Mouse (Mus musculus) myocyte (in vitro differentiated cells): Measurements from ENCODE around the gene Asf1a. TPM values are rescaled to one million over a fixed set of nuclear protein-coding genes. Genes with fewer than 3 reads are reported as not detected.
"Not testable (repeated sequence)": the region's sequence is repeated elsewhere in the genome, so short reads cannot be mapped to it uniquely, and the experiment has no call there.

Experiments used
- H3K27me3 ChIP-seq: one replicate; pipeline ENCODE4 v1.6.1; 2011; ENCODE audit not compliant: control insufficient read depth, insufficient read depth, insufficient read length
- H3K36me3 ChIP-seq: one replicate; pipeline ENCODE4 v1.6.1; 2011; ENCODE audit not compliant: control insufficient read depth, insufficient read depth
- H3K4me2 ChIP-seq: one replicate; pipeline ENCODE4 v1.6.1; 2011; ENCODE audit warnings: low read depth, control low read depth
- H3K4me3 ChIP-seq: one replicate; pipeline ENCODE4 v1.5.1; 2011; ENCODE audit warnings: mild to moderate bottlenecking, control low read depth, moderate library complexity
- H3K79me2 ChIP-seq: one replicate; pipeline ENCODE4 v1.6.1; 2011; ENCODE audit not compliant: control insufficient read depth, insufficient read depth
- H3ac ChIP-seq: one replicate; pipeline ENCODE4 v1.6.1; 2011; ENCODE audit not compliant: control insufficient read depth, insufficient read length
- CEBPB ChIP-seq: IDR thresholded peaks from 2 replicates; pipeline ENCODE4 v1.6.1; 2011; ENCODE audit warnings: mild to moderate bottlenecking, moderate library complexity; ENCODE audit not compliant: poor library complexity, insufficient read depth, severe bottlenecking
- E2F4 ChIP-seq: IDR thresholded peaks from one replicate; pipeline ENCODE4 v1.6.1; 2011; ENCODE audit warnings: mild to moderate bottlenecking, control low read depth, moderate library complexity; ENCODE audit not compliant: insufficient read depth
- MAX ChIP-seq: IDR thresholded peaks from one replicate; pipeline ENCODE4 v1.6.1; 2011; ENCODE audit warnings: low read depth, mild to moderate bottlenecking, control low read depth
- MYOD1 ChIP-seq, 3 experiments: IDR thresholded peaks; one replicate each; pipeline ENCODE4 v1.6.1; 2011; ENCODE audit warnings: control low read depth in 2 of 3, low read depth in 2 of 3, mild to moderate bottlenecking in 2 of 3, moderate library complexity in 1 of 3; ENCODE audit not compliant: insufficient read length in 2 of 3, control insufficient read depth in 1 of 3
- MYOG ChIP-seq, 3 experiments: IDR thresholded peaks; one replicate each; pipeline ENCODE4 v1.6.1; 2011; ENCODE audit warnings: control low read depth in 2 of 3, low read depth in 2 of 3, mild to moderate bottlenecking in 2 of 3; ENCODE audit not compliant: insufficient read length in 2 of 3, control insufficient read depth in 1 of 3, insufficient read depth in 1 of 3
- POLR2A ChIP-seq: IDR thresholded peaks from one replicate; pipeline ENCODE4 v1.6.1; 2011; ENCODE audit warnings: low read depth, mild to moderate bottlenecking, control low read depth, moderate library complexity; ENCODE audit not compliant: insufficient read length
- POLR2AphosphoS2 ChIP-seq: IDR thresholded peaks from one replicate; pipeline ENCODE4 v1.6.1; 2011; ENCODE audit warnings: low read depth, control low read depth; ENCODE audit not compliant: insufficient read length
- REST ChIP-seq: IDR thresholded peaks from one replicate; pipeline ENCODE4 v1.6.1; 2011; ENCODE audit warnings: mild to moderate bottlenecking, control low read depth, moderate library complexity; ENCODE audit not compliant: insufficient read depth, insufficient read length
- SRF ChIP-seq: IDR thresholded peaks from one replicate; pipeline ENCODE4 v1.6.1; 2011; ENCODE audit warnings: low read depth; ENCODE audit not compliant: control insufficient read depth, insufficient read length
- TCF12 ChIP-seq: IDR thresholded peaks from one replicate; pipeline ENCODE4 v1.6.1; 2011; ENCODE audit warnings: mild to moderate bottlenecking, control low read depth; ENCODE audit not compliant: poor library complexity, insufficient read depth, severe bottlenecking
- TCF3 ChIP-seq: IDR thresholded peaks from one replicate; pipeline ENCODE4 v1.6.1; 2011; ENCODE audit warnings: low read depth, control low read depth; ENCODE audit not compliant: insufficient read length
- USF1 ChIP-seq: IDR thresholded peaks from one replicate; pipeline ENCODE4 v1.6.1; 2011; ENCODE audit warnings: low read depth, mild to moderate bottlenecking, control low read depth, moderate library complexity
- polyA plus RNA-seq: library from polyadenylated mRNA; unstranded; fragments of >200 nt; fragmentation: generic; extraction: Trizol; gene quantifications from one replicate; pipeline ENCODE4 v1.2.1, GENCODE M21; 2012; ENCODE audit warnings: missing spikeins

Asf1a gene
- polyA plus RNA-seq, 1 experiment: 14.2 TPM

DNA sequence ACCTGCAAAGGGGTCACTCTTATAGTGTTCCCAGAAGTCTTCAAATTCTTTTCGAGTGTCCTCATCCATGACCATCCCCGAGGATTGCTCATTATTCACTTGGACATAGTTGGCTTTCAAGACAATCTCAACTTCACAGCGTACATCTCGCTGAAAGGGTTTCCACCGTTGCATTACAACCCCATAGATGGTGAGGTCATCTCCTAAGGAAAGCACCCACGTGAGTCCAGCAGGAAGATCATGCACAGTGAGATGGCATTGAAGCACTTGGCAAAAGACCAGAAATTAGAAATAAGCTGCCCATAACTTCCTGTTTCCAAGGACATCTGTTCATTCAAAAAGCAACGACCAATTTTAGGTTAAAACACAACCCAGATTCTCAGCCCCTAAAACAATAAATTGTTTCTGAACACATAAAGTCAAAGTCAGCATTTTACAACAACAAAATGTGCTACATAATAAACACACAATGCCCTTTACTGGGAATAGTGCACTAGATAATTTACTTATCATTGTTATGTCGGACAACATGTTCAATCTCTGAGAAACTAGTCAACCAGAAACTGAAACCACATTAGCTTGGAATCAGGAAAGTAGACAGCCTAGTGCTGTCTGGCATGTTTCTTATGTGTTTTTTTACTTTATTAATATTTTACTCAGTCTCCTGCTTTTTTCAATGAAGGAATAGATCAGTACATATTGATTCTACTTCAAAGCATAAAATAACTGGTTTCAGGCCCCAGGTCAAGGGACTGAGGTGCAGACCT, 19.5 kb downstream of the Asf1a start:
- H3K79me2 ChIP-seq: no peaks in the 10 kb centered on the region
- no peak overlapping the region for H3ac ChIP-seq
- TF ChIP-seq POLR2A (no peak), REST (no peak), MYOD1 (IDR thresholded peaks at IDR 0.05; ENCODE audit: control insufficient read depth in 1 of 3, insufficient read length in 2 of 3, low read depth in 2 of 3) (no peak), USF1 (no peak), CEBPB (no peak), SRF (no peak), MYOG (IDR thresholded peaks at IDR 0.05; ENCODE audit: control insufficient read depth in 1 of 3, insufficient read depth in 1 of 3, insufficient read length in 2 of 3, low read depth in 2 of 3) (no peak), POLR2AphosphoS2 (no peak), E2F4 (no peak)
- no peak overlapping the region for H3K4me2 ChIP-seq
- no peak overlapping the region for H3K4me3 ChIP-seq
- no peaks in the 10 kb centered on the region for H3K27me3 ChIP-seq
- H3K36me3 ChIP-seq: peaks cover 35% of the 10 kb centered on the region

DNA sequence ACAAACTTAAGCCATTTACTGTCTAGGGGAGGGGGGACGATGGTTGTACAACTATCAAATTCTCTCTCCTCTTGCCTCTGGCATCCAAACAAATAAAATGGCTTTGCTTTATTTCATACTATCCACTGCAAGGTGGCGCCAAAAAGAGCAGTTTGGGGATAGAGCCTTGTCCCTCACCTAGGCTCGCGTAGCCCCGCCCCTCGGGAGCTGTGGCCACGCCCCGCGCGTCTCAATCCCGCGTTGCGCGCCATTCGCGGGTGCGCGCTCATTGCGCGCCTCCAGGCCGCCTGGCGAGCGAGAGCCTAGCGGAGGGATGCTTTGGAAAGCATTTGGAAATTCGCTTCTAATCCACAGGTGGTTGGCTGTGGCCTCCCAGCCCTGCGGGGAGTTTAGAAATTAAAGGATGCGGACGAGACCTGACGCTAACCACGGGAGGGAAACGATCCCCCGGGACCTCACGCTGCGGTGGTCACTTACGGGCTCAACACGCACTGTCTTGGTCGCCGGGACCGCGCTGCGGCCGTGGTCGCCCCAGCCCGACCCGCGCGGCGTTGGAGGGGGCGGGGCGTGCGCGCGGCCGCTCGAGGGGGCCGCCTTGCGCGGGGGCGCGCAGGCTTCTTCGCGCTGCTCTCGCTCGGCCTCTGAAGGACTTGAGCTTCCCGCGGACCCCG, 32.8 kb downstream of the Asf1a start:
- peak overlapping the region; percentile 74 for H3K4me2 ChIP-seq
- TF ChIP-seq E2F4: peak; percentile 55
- TF ChIP-seq CEBPB: no peak
- peak overlapping the region; percentile 64 for H3K4me3 ChIP-seq
- H3ac ChIP-seq: peak overlapping the region; percentile 17
- H3K27me3 ChIP-seq: no peaks in the 10 kb centered on the region
- H3K79me2 ChIP-seq: peaks cover 10% of the 10 kb centered on the region
- peaks cover 4% of the 10 kb centered on the region for H3K36me3 ChIP-seq

DNA sequence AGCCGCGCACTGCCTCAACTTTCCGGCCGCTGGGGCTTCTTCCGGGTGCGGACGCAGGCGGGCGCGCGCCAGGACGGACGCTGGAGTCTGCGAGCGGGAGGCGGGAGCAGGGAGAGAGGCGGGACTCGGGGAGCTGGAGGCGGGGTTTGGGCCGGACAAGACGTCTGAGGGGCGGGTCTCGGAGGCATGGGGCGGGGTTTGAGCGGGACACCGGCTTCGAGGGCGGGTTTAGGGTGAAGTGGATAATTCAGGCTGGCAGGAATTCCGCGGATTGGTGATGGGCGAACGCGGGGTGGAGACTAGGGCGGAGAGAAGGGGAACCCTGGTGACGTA, 33.3 kb downstream of the Asf1a start:
- H3ac ChIP-seq: peak overlapping the region; percentile 17
- H3K36me3 ChIP-seq: peaks cover 2% of the 10 kb centered on the region
- H3K4me3 ChIP-seq: peak overlapping the region; percentile 64
- peak overlapping the region; percentile 64 for H3K4me2 ChIP-seq
- H3K27me3 ChIP-seq: no peaks in the 10 kb centered on the region
- peaks cover 10% of the 10 kb centered on the region for H3K79me2 ChIP-seq
- TF ChIP-seq MYOD1 (IDR thresholded peaks at IDR 0.05; ENCODE audit: control insufficient read depth in 1 of 3, insufficient read length in 2 of 3, low read depth in 2 of 3) (no peak), POLR2A (peak; percentile 74)

DNA sequence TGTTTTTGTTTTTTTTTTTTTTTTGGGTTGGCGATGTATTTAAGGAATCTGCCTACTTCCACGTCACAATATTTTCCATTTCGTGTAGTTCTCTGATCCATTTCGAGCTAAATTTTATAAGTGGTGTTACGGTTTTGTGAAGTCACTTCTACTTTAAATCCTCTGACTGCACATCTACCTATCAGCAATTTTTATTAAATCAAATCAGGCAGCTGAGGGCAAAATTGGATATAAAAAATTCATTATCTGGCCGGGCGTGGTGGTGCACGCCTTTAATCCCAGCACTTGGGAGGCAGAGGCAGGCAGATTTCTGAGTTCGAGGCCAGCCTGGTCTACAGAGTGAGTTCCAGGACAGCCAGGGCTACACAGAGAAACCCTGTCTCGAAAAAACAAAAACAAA, 33.8 kb downstream of the Asf1a start, which contains the start of gene Mcm9:
Gene Mcm9 (minus strand): TSS at position 101 of the 400 bp plus-strand sequence.
- Histone ChIP-seq H3K4me2 (peak within 1 kb of the TSS; percentile 74), H3K4me3 (peak within 1 kb of the TSS; percentile 64), H3ac (peak within 1 kb of the TSS; percentile 17)
- not testable (repeated sequence) for H3K79me2 ChIP-seq, H3K36me3 ChIP-seq, H3K27me3 ChIP-seq

DNA sequence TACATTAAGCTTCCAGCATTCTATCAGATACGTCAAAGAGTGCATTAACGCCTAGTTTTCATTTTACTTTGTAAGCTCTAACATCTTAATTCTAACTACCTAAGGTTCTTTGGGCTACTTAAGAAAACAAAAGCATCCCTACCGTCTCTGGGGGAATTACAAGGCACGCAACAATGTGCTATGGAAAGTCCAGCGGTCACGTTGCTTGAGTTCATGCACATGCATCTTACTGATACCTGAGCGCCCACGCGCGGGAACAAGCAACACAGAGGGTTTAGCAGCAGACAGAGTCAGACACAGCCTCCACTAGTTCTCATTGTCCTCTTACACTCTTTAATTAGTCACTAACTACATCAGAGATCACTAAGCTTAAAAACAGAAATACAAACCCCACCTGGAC, 37.6 kb downstream of the Asf1a start:
- Histone ChIP-seq H3K79me2 (no peaks in the 10 kb centered on the region), H3K27me3 (no peaks in the 10 kb centered on the region), H3K36me3 (no peaks in the 10 kb centered on the region), H3K4me2 (no peak overlapping the region), H3K4me3 (no peak overlapping the region), H3ac (no peak overlapping the region)
- no peak for TF ChIP-seq MAX
- no peak for TF ChIP-seq CEBPB
- TF ChIP-seq SRF: no peak
- TF ChIP-seq POLR2A: no peak
- TF ChIP-seq MYOD1 (IDR thresholded peaks at IDR 0.05; ENCODE audit: control insufficient read depth in 1 of 3, insufficient read length in 2 of 3, low read depth in 2 of 3): no peak
- TF ChIP-seq REST: no peak
- no peak for TF ChIP-seq TCF3
- TF ChIP-seq MYOG (IDR thresholded peaks at IDR 0.05; ENCODE audit: control insufficient read depth in 1 of 3, insufficient read depth in 1 of 3, insufficient read length in 2 of 3, low read depth in 2 of 3): no peak
- TF ChIP-seq TCF12: no peak
- TF ChIP-seq USF1: no peak
- TF ChIP-seq E2F4: no peak
